ENCODE assay signal across 13 mouse cellular contexts in genomic region chr5:21947610-21948381, GRCm38 (mm10).
DNase-seq lines count a peak whose midpoint lies in the region; ATAC-seq and TF ChIP-seq lines count a peak whose summit lies in the region.
"Had no signal": no experiment of that assay in that cellular context is flagged by ENCODE, and none has a peak within 500 bp of the region (broad histone marks: within the 10 kb centered on the region; RNA-seq: fewer than 3 reads in every experiment).

No protein-coding gene starts in this region.

- H3K27me3 ChIP-seq in forebrain, embryonic 14.5 days (replicated peaks; ENCODE audit: control insufficient read depth, insufficient read depth, low read length) = no peaks in the 10 kb centered on the region
- H3K27me3 ChIP-seq in forebrain, embryonic 12.5 days = no peaks in the 10 kb centered on the region
- H3K27me3 ChIP-seq in midbrain, embryonic 15.5 days (replicated peaks) = no peaks in the 10 kb centered on the region
- H3K27me3 ChIP-seq: embryonic facial prominence, embryonic 15.5 days had no signal

- TF ChIP-seq CTCF in brain, embryonic 14.5 days (IDR thresholded peaks at IDR 0.05; ENCODE audit: borderline replicate concordance, extremely low read depth, insufficient read depth, insufficient read length) = no peak

- peaks cover 15% of the 10 kb centered on the region for H3K4me1 ChIP-seq in forebrain, embryonic 14.5 days (ENCODE audit: control insufficient read depth, insufficient read depth, low read length)
- peaks cover 4% of the 10 kb centered on the region; the same call in 1 of the 2 replicates for H3K4me1 ChIP-seq in forebrain, embryonic 12.5 days
- H3K4me1 ChIP-seq in midbrain, embryonic 15.5 days = peaks cover 15% of the 10 kb centered on the region; the same call in 1 of the 2 replicates
- H3K4me1 ChIP-seq: embryonic facial prominence, embryonic 15.5 days had no signal

- no peaks in the 10 kb centered on the region for H3K9me3 ChIP-seq in forebrain, embryonic 14.5 days (replicated peaks; ENCODE audit: control insufficient read depth, low read length)
- H3K9me3 ChIP-seq in forebrain, embryonic 12.5 days = no peaks in the 10 kb centered on the region
- H3K9me3 ChIP-seq in midbrain, embryonic 15.5 days = no peaks in the 10 kb centered on the region
- H3K9me3 ChIP-seq: embryonic facial prominence, embryonic 15.5 days had no signal

- H3K27ac ChIP-seq in forebrain, embryonic 14.5 days (ENCODE audit: low read depth, low read length) = no peak overlapping the region
- no peak overlapping the region for H3K27ac ChIP-seq in forebrain, embryonic 12.5 days
- peak overlapping the region; percentile 54 for H3K27ac ChIP-seq in midbrain, embryonic 15.5 days
- H3K27ac ChIP-seq: embryonic facial prominence, embryonic 15.5 days had no signal

- TF ChIP-seq POLR2A in brain, embryonic 14.5 days (IDR thresholded peaks at IDR 0.05; ENCODE audit: borderline replicate concordance, extremely low read depth, insufficient read depth, insufficient read length, poor library complexity, severe bottlenecking) = no peak

- no peak overlapping the region for H3K4me3 ChIP-seq in forebrain, embryonic 14.5 days (ENCODE audit: low read depth, low read length)
- H3K4me3 ChIP-seq in forebrain, embryonic 12.5 days (replicated peaks) = no peak overlapping the region
- H3K4me3 ChIP-seq in midbrain, embryonic 15.5 days = no peak overlapping the region
- H3K4me3 ChIP-seq: embryonic facial prominence, embryonic 15.5 days had no signal

- H3K36me3 ChIP-seq in forebrain, embryonic 14.5 days (ENCODE audit: control insufficient read depth, insufficient read depth, low read length) = no peaks in the 10 kb centered on the region
- H3K36me3 ChIP-seq in forebrain, embryonic 12.5 days (replicated peaks) = no peaks in the 10 kb centered on the region
- no peaks in the 10 kb centered on the region for H3K36me3 ChIP-seq in midbrain, embryonic 15.5 days (replicated peaks)
- H3K36me3 ChIP-seq: embryonic facial prominence, embryonic 15.5 days had no signal

- ATAC-seq in forebrain, embryonic 14.5 days = peak; percentile 71
- ATAC-seq in forebrain, embryonic 12.5 days (ENCODE audit: low FRiP score) = no peak
- peak; percentile 35 for ATAC-seq in midbrain, embryonic 15.5 days (replicated peaks)
- ATAC-seq: lung, postnatal 0 days had no signal

- peak; percentile 86 for DNase-seq in forebrain, embryonic 14.5 days (ENCODE audit: low spot score)
- peak; percentile 12 to 29 for DNase-seq in kidney, postnatal 36 days
- DNase-seq in kidney, postnatal 10 days = no peak
- DNase-seq in brain, embryonic 14.5 days (ENCODE audit: low read depth) = peak; percentile 91
- no peak for DNase-seq in right cerebral cortex, postnatal 25 days
- DNase-seq: heart, postnatal 4 days; right cerebral cortex, postnatal 4 days; thymus, postnatal 25 days had no signal

- H3K4me2 ChIP-seq in forebrain, embryonic 14.5 days (ENCODE audit: low read length) = no peak overlapping the region
- H3K4me2 ChIP-seq in forebrain, embryonic 12.5 days = no peak overlapping the region
- H3K4me2 ChIP-seq in midbrain, embryonic 15.5 days = no peak overlapping the region
- H3K4me2 ChIP-seq: embryonic facial prominence, embryonic 15.5 days; liver, embryonic 11.5 days had no signal

- 61% methylated on average over 9 of the region's 9 CpGs for WGBS in forebrain, embryonic 14.5 days
- WGBS in forebrain, embryonic 12.5 days = 73% methylated on average over 9 of the region's 9 CpGs
- WGBS in midbrain, embryonic 15.5 days = 49% methylated on average over 9 of the region's 9 CpGs

- no peak overlapping the region for H3K9ac ChIP-seq in forebrain, embryonic 14.5 days (ENCODE audit: low read length)
- H3K9ac ChIP-seq in forebrain, embryonic 12.5 days = no peak overlapping the region
- H3K9ac ChIP-seq in midbrain, embryonic 15.5 days = no peak overlapping the region
- H3K9ac ChIP-seq: embryonic facial prominence, embryonic 15.5 days had no signal

Comparison
In these comparisons a context has a peak if more than half of its experiments do, and no peak if none do; other contexts are left out.
1. DNase-seq: peak in forebrain, embryonic 14.5 days (single experiment), kidney, postnatal 36 days (2 of 2) and brain, embryonic 14.5 days (single experiment); none in kidney, postnatal 10 days (single experiment) and right cerebral cortex, postnatal 25 days (single experiment).